Mouse (Mus musculus) intestine, embryonic 15.5 days (tissue): ENCODE data around the gene Mtg1. TPM values are rescaled to one million over a fixed set of nuclear protein-coding genes. Genes with fewer than 3 reads are reported as not detected.

Experiments
- ATAC-seq: fragments of 200-750 bp; cut with Nextera tagmentation; 2 replicates; pipeline ENCODE4 v1.8.0; 2017; ENCODE audit warnings: moderate TSS enrichment, moderate library complexity
- H3K27ac ChIP-seq: fragments of 300-500 bp; sonication (generic); 2 replicates; pipeline ENCODE4 v1.5.1; 2015; ENCODE audit warnings: mild to moderate bottlenecking, inconsistent platforms
- H3K27me3 ChIP-seq: fragments of 300-500 bp; sonication (generic); replicated peaks from 2 replicates; pipeline ENCODE4 v1.6.1; 2015; ENCODE audit warnings: inconsistent platforms
- H3K36me3 ChIP-seq: fragments of 300-500 bp; sonication (generic); 2 replicates; pipeline ENCODE4 v1.6.1; 2015; ENCODE audit warnings: inconsistent platforms
- H3K4me1 ChIP-seq: fragments of 300-500 bp; sonication (generic); replicated peaks from 2 replicates; pipeline ENCODE4 v1.6.1; 2015; ENCODE audit warnings: inconsistent platforms
- H3K4me2 ChIP-seq: fragments of 300-500 bp; sonication (generic); replicated peaks from 2 replicates; pipeline ENCODE4 v1.6.1; 2015; ENCODE audit warnings: mild to moderate bottlenecking, inconsistent platforms
- H3K4me3 ChIP-seq: fragments of 300-500 bp; sonication (generic); replicated peaks from 2 replicates; pipeline ENCODE4 v1.5.1; 2015; ENCODE audit warnings: inconsistent platforms
- H3K9ac ChIP-seq: fragments of 300-500 bp; sonication (generic); 2 replicates; pipeline ENCODE4 v1.6.1; 2015; ENCODE audit warnings: inconsistent platforms
- H3K9me3 ChIP-seq: fragments of 300-500 bp; sonication (generic); 2 replicates; pipeline ENCODE4 v1.6.1; 2016; ENCODE audit warnings: inconsistent platforms
- WGBS: fragments of 180-500 bp; shearing (Covaris S2); methylation state at CpG from one replicate; pipeline ENCODE4 v1.1.7; 2015; 5-methylcytosine and 5-hydroxymethylcytosine counted together
- polyA plus RNA-seq: library from polyadenylated mRNA; unstranded; fragments of >200 nt; fragmentation: Nextera tagmentation; extraction: Ambion mirVana; gene quantifications from 2 replicates; pipeline ENCODE4 v1.2.1, GENCODE M21; 2015

The Mtg1 gene
- polyA plus RNA-seq, 1 experiment from 2014 or later: 24.0 TPM

DNA sequence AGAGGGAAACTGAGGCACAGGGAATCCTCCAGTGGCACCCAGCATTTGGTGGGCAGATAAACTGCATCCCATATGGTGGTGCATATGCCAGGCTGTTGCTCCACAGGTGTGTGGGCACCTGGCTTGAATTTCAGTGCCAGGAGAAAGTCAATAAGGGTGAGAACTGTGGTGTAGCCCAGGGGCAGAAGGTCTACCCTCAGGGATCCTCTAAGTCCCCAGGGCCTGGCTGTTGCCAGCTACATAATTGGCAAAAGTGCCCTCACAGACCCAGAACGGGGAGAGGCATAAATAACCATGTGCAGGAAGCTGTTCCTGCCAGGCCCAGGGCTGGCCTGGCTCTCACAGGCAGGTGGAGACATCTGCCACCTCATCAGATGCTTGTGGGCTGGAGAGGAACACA is 35.6 kb downstream of the Mtg1 start, which contains the start of gene Olfr523:
TSS of gene Olfr523 (plus strand) at position 282 of the 400 bp plus-strand sequence.
- H3K9me3 ChIP-seq: no peaks in the 10 kb centered on the region
- no peak within 1 kb of the TSS for H3K27ac ChIP-seq
- H3K27me3 ChIP-seq: no peaks in the 10 kb centered on the region
- no peaks in the 10 kb centered on the region for H3K36me3 ChIP-seq
- H3K4me3 ChIP-seq: no peak within 1 kb of the TSS
- no peak within 1 kb of the TSS for H3K4me2 ChIP-seq
- WGBS: 47% methylated on average over 1 of the region's 1 CpGs
- H3K4me1 ChIP-seq: no peaks in the 10 kb centered on the region
- ATAC-seq: no peak
- no peak within 1 kb of the TSS for H3K9ac ChIP-seq

DNA sequence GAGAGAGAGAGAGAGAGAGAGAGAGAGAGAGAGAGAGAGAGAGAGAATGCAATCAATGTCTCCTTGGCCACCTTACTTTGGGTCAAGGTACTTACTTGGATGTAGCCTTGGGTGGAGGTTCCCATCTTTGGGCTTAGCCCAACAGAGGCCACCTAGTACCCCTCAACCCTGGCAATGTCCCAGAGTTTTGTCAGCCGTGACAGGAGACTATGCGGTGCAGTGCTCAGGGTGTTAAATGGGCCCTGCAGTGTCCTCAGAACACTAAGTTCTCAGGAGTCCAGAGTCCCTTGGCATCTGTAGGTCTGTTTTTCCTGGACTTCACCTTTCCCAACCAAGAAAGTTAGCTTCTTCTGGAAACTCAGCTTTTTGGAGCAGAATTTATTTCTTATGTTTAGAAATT is 41.8 kb downstream of the Mtg1 start:
- Histone ChIP-seq H3K4me1 (no peaks in the 10 kb centered on the region), H3K27ac (no peak overlapping the region), H3K4me3 (no peak overlapping the region), H3K4me2 (no peak overlapping the region), H3K9ac (no peak overlapping the region), H3K9me3 (no peaks in the 10 kb centered on the region), H3K27me3 (no peaks in the 10 kb centered on the region), H3K36me3 (no peaks in the 10 kb centered on the region)
- ATAC-seq: no peak
- WGBS: 86% methylated on average over 2 of the region's 2 CpGs

DNA sequence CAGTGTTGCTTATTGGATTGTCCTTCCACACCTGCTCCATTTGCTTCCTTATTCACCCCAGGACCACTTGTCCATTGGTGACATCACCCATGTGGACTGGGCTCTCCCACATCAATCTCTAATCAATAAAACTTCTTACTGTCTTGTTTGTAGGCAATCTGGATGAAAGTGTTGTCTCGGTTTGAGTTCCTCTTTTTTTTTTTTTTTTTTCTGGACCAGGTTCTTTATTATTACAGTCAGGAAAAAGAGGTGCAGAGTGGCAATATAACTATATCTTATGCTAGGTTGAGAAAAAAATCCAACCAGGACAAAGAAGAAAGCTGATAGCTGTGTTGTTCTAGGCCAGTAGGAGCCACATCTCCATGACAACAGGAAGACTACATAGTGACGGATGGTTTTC is 43.3 kb downstream of the Mtg1 start:
- H3K4me3 ChIP-seq: no peak overlapping the region
- no peaks in the 10 kb centered on the region for H3K9me3 ChIP-seq
- no peak overlapping the region for H3K27ac ChIP-seq
- no peaks in the 10 kb centered on the region for H3K36me3 ChIP-seq
- no peak overlapping the region for H3K4me2 ChIP-seq
- H3K9ac ChIP-seq: no peak overlapping the region
- no peak for ATAC-seq
- H3K4me1 ChIP-seq: no peaks in the 10 kb centered on the region
- 81% methylated on average over 2 of the region's 2 CpGs for WGBS
- H3K27me3 ChIP-seq: no peaks in the 10 kb centered on the region

DNA sequence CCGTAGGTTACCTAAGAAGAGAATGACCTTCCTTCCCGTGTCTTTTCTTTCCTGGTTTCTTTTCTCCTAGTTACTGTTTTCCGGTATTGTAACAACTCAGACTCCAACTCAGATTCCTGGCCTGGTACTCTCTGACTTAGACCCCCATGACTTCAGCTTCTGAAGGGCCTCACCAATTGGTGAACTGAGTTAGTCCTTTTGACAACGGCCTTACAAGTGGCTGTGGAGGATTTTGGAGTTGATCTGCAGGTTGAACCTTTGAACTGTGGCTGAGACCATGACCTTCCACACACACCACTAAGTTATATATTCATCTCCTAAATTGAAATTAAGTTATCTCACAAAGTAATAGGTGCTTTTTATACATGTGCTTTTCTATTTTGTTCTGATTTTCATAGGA is 46.8 kb downstream of the Mtg1 start:
- H3K4me2 ChIP-seq: no peak overlapping the region
- WGBS: 84% methylated on average over 4 of the region's 4 CpGs
- no peaks in the 10 kb centered on the region for H3K36me3 ChIP-seq
- no peak overlapping the region for H3K4me3 ChIP-seq
- H3K4me1 ChIP-seq: no peaks in the 10 kb centered on the region
- H3K27me3 ChIP-seq: no peaks in the 10 kb centered on the region
- H3K9me3 ChIP-seq: no peaks in the 10 kb centered on the region
- no peak overlapping the region for H3K9ac ChIP-seq
- H3K27ac ChIP-seq: no peak overlapping the region
- ATAC-seq: no peak

DNA sequence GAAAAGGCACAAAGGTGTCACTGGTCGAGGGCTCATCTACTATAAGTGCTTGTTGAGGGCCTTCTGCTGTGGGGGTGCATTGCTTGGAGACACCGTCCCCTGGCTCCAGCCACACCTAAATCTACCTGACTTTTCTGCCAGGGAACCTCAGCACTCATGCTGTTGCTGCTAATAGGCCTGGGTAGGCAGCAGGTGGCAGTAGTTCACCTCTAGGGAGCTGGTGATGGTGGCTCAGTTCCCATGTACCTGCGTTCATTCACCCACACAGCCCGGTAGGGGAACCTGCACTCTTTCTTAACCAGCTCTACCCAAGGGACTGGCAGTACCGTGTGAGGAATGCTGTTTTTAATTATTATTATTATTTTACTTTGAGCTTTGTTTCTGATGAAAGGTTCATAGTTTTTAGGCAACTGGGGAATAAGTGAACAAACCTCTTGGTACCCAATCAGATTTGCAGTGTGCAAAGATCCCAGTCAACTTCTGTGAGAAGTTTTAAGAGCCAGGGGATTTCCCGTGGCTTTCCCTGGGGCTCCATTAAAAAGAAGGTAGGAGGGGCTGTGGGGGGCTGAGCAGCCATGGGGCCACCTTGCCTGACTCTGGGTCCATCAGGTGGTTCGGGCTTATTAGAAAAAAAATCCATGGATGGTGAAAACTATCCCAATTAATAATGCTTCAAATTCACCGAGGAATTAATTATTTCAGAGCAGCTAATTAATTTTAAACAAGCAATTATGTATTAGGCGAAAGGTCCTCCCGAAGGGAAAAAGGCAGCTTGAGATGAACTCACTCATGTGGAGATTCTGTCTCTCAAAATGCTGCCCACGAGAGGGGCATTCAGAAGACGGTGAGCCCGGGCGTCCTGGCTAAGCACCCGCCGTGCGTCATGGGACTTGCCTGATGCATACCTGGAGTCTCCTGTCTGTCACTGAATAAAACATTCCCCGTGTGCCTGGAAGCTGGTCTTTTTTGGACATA is 49.6 kb downstream of the Mtg1 start:
- H3K4me2 ChIP-seq: no peak overlapping the region
- no peaks in the 10 kb centered on the region for H3K4me1 ChIP-seq
- no peak for ATAC-seq
- no peaks in the 10 kb centered on the region for H3K9me3 ChIP-seq
- no peaks in the 10 kb centered on the region for H3K36me3 ChIP-seq
- no peak overlapping the region for H3K9ac ChIP-seq
- no peak overlapping the region for H3K4me3 ChIP-seq
- no peaks in the 10 kb centered on the region for H3K27me3 ChIP-seq
- no peak overlapping the region for H3K27ac ChIP-seq
- 62% methylated on average over 18 of the region's 18 CpGs for WGBS

- H3K4me2 ChIP-seq: no peak overlapping the region
- no peak overlapping the region for H3K9ac ChIP-seq
- no peak overlapping the region for H3K27ac ChIP-seq
- no peaks in the 10 kb centered on the region for H3K4me1 ChIP-seq
- H3K27me3 ChIP-seq: no peaks in the 10 kb centered on the region
- no peaks in the 10 kb centered on the region for H3K9me3 ChIP-seq
- no peak for ATAC-seq
- no peak overlapping the region for H3K4me3 ChIP-seq
- WGBS: 79% methylated on average over 7 of the region's 7 CpGs
- no peaks in the 10 kb centered on the region for H3K36me3 ChIP-seq
These were observed 50.5 kb downstream of the Mtg1 start for GRCm38 (mm10) chr7:140187721-140188390.

DNA sequence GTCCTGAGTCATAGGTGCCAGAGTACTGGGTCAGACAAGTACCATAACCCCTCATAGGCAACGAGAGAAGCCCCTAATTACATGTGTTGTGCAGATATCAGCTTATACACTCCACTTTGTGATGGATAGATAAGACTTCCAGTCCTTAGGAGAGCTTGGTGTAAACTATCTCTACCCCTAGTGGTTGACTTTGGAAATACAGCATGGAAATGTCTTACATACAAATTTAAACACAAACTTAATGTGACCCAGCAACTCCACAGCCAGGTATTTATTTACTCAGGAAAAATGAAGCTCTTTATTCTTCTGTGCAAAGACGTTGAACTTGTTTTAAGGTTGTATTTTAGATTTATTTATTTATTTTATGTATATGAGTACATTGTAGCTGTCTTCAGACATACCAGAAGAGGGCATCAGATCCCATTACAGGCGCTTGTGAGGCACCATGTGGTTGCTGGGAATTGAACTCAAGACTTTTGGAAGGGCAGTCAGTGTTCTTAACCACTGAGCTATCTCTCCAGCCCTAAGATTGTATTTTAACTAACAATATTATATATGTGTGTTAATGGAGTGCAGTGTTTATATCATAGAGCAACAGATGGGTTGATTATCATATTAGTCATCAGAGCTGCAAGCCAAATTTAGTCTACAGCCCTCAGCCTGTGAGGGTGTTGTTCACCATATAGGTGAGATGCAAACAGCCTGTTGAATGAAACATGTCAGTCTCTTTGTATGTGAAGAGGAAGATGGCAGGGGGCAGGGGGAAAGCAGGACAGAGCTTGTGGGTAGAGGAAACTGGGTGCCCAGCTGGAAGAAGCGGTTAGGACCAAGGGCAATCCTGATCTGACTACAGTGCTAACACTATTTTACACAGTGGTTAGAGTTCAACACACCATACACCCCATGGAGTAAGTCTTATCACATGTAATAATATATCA is 51.3 kb downstream of the Mtg1 start:
- no peak overlapping the region for H3K9ac ChIP-seq
- H3K4me2 ChIP-seq: no peak overlapping the region

GRCm38 (mm10) chr7:140190435-140190834 is 53.1 kb downstream of the Mtg1 start:
- WGBS: 91% methylated on average over 1 of the region's 1 CpGs
- ATAC-seq: no peak

More for the DNA sequence above, 51.3 kb downstream of the Mtg1 start:
- no peak for ATAC-seq
- Histone ChIP-seq H3K9me3 (no peaks in the 10 kb centered on the region), H3K27me3 (no peaks in the 10 kb centered on the region), H3K4me1 (no peaks in the 10 kb centered on the region), H3K36me3 (no peaks in the 10 kb centered on the region), H3K4me3 (no peak overlapping the region), H3K27ac (no peak overlapping the region)
- WGBS: 58% methylated on average over 4 of the region's 4 CpGs

GRCm38 (mm10) chr7:140192445-140192844 is 55.1 kb downstream of the Mtg1 start:
- no peaks in the 10 kb centered on the region for H3K4me1 ChIP-seq
- no peak overlapping the region for H3K4me3 ChIP-seq
- no peak overlapping the region for H3K9ac ChIP-seq
- H3K27me3 ChIP-seq: no peaks in the 10 kb centered on the region
- H3K27ac ChIP-seq: no peak overlapping the region
- H3K4me2 ChIP-seq: no peak overlapping the region
- no peaks in the 10 kb centered on the region for H3K9me3 ChIP-seq
- no peaks in the 10 kb centered on the region for H3K36me3 ChIP-seq
- ATAC-seq: no peak
- 41% methylated on average over 2 of the region's 2 CpGs for WGBS

More at GRCm38 (mm10) chr7:140190435-140190834, 53.1 kb downstream of the Mtg1 start:
- no peak overlapping the region for H3K9ac ChIP-seq
- no peak overlapping the region for H3K4me3 ChIP-seq
- H3K9me3 ChIP-seq: no peaks in the 10 kb centered on the region
- no peak overlapping the region for H3K4me2 ChIP-seq
- no peaks in the 10 kb centered on the region for H3K36me3 ChIP-seq
- H3K27me3 ChIP-seq: no peaks in the 10 kb centered on the region
- no peaks in the 10 kb centered on the region for H3K4me1 ChIP-seq
- no peak overlapping the region for H3K27ac ChIP-seq

- H3K36me3 ChIP-seq: no peaks in the 10 kb centered on the region
- ATAC-seq: no peak
- no peaks in the 10 kb centered on the region for H3K27me3 ChIP-seq
- H3K4me3 ChIP-seq: no peak overlapping the region
- H3K9ac ChIP-seq: no peak overlapping the region
- 73% methylated on average over 2 of the region's 2 CpGs for WGBS
- no peak overlapping the region for H3K4me2 ChIP-seq
- H3K27ac ChIP-seq: no peak overlapping the region
- no peaks in the 10 kb centered on the region for H3K4me1 ChIP-seq
- no peaks in the 10 kb centered on the region for H3K9me3 ChIP-seq
These were observed 55.5 kb downstream of the Mtg1 start for GRCm38 (mm10) chr7:140192851-140193250.

GRCm38 (mm10) chr7:140194031-140194430 is 56.7 kb downstream of the Mtg1 start:
- Histone ChIP-seq H3K36me3 (no peaks in the 10 kb centered on the region), H3K4me2 (no peak overlapping the region), H3K4me1 (no peaks in the 10 kb centered on the region), H3K9ac (no peak overlapping the region), H3K4me3 (no peak overlapping the region), H3K27me3 (no peaks in the 10 kb centered on the region), H3K27ac (no peak overlapping the region), H3K9me3 (no peaks in the 10 kb centered on the region)
- no peak for ATAC-seq
- WGBS: 84% methylated on average over 4 of the region's 4 CpGs

DNA sequence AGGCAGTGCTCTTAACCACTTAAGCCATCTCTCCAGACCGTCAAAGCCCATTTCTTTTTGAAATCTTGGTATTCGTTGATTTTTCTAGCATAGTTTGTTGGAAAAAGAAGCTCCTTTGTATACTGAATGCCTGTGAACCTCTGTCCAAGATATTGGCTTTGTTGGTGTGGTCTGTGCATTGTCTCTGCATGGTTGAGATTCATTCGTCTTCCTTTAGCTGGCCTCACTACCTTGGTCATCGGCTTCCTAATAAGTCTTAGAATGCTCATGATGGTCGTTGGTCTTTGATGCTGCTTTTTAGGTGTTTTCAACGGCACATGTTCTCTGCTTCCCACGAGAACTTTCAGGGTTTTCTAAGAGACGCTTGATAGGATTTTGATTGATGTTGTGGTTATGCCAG is 58.6 kb downstream of the Mtg1 start:
- ATAC-seq: no peak
- Histone ChIP-seq H3K4me2 (no peak overlapping the region), H3K36me3 (no peaks in the 10 kb centered on the region), H3K27me3 (no peaks in the 10 kb centered on the region), H3K27ac (no peak overlapping the region), H3K4me1 (no peaks in the 10 kb centered on the region), H3K4me3 (no peak overlapping the region), H3K9ac (no peak overlapping the region), H3K9me3 (no peaks in the 10 kb centered on the region)
- WGBS: 79% methylated on average over 8 of the region's 8 CpGs
